Mouse (Mus musculus) heart, postnatal 0 days (tissue): ENCODE results near the gene Ptprn2. TPM values are rescaled to one million over a fixed set of nuclear protein-coding genes. Genes with fewer than 3 reads are reported as not detected.

Source experiments
- ATAC-seq: fragments of 200-750 bp; cut with Nextera tagmentation; 2 replicates; pipeline ENCODE4 v1.8.0; 2017; ENCODE audit warnings: low read depth, moderate number of reproducible peaks, moderate library complexity; ENCODE audit not compliant: insufficient read depth
- DNase-seq: peaks from one replicate; pipeline ENCODE4 v3.0.0-alpha.2; 2016; ENCODE audit warnings: low spot score
- H3K27ac ChIP-seq: fragments of 300-500 bp; sonication (generic); 2 replicates; pipeline ENCODE4 v1.5.1; 2014; ENCODE audit warnings: low read depth, mild to moderate bottlenecking
- H3K27me3 ChIP-seq: fragments of 300-500 bp; sonication (generic); 2 replicates; pipeline ENCODE4 v1.6.1; 2014; ENCODE audit warnings: low read length, mixed read lengths; ENCODE audit not compliant: control insufficient read depth, insufficient read depth
- H3K36me3 ChIP-seq: fragments of 300-500 bp; sonication (generic); replicated peaks from 2 replicates; pipeline ENCODE4 v1.6.1; 2014; ENCODE audit warnings: low read length, mixed read lengths; ENCODE audit not compliant: control insufficient read depth, insufficient read depth
- H3K4me1 ChIP-seq: fragments of 300-500 bp; sonication (generic); 2 replicates; pipeline ENCODE4 v1.6.1; 2014; ENCODE audit warnings: antibody characterized with exemption; ENCODE audit not compliant: control insufficient read depth, insufficient read depth
- H3K4me2 ChIP-seq: fragments of 300-500 bp; sonication (generic); 2 replicates; pipeline ENCODE4 v1.6.1; 2014; ENCODE audit warnings: low read depth, mild to moderate bottlenecking, low read length, moderate library complexity
- H3K4me3 ChIP-seq: fragments of 300-500 bp; sonication (generic); 2 replicates; pipeline ENCODE4 v1.5.1; 2014; ENCODE audit warnings: low read depth, low read length
- H3K9ac ChIP-seq: fragments of 300-500 bp; sonication (generic); replicated peaks from 2 replicates; pipeline ENCODE4 v1.6.1; 2014; ENCODE audit warnings: low read depth, low read length, mixed read lengths
- H3K9me3 ChIP-seq: fragments of 300-500 bp; sonication (generic); replicated peaks from 2 replicates; pipeline ENCODE4 v1.6.1; 2016; ENCODE audit warnings: low read length; ENCODE audit not compliant: control insufficient read depth
- CTCF ChIP-seq: IDR thresholded peaks from 2 replicates; pipeline ENCODE4 v1.5.1; 2016; ENCODE audit warnings: antibody characterized with exemption, control low read depth, low read depth
- EP300 ChIP-seq: IDR thresholded peaks from 2 replicates; pipeline ENCODE4 v1.6.1; 2016; ENCODE audit warnings: antibody characterized with exemption, low read depth
- WGBS: fragments of 180-500 bp; shearing (Covaris S2); extraction: QIAGEN DNeasy Blood & Tissue Kit; methylation state at CpG from one replicate; pipeline ENCODE4 v1.1.7; 2014; 5-methylcytosine and 5-hydroxymethylcytosine counted together
- polyA plus RNA-seq: library from polyadenylated mRNA; unstranded; fragments of >200 nt; fragmentation: Nextera tagmentation; extraction: Ambion mirVana; gene quantifications from 2 replicates; pipeline ENCODE4 v1.2.1, GENCODE M21; 2015
- total RNA-seq: library from RNA; depleted of rRNA; stranded (reverse); fragments of >200 nt; gene quantifications from 2 replicates; pipeline ENCODE4 v1.2.3, GENCODE M21; 2014; ENCODE audit warnings: low replicate concordance

Gene Ptprn2
- total and polyA plus RNA-seq, 2 experiments from 2014 or later = not detected

DNA sequence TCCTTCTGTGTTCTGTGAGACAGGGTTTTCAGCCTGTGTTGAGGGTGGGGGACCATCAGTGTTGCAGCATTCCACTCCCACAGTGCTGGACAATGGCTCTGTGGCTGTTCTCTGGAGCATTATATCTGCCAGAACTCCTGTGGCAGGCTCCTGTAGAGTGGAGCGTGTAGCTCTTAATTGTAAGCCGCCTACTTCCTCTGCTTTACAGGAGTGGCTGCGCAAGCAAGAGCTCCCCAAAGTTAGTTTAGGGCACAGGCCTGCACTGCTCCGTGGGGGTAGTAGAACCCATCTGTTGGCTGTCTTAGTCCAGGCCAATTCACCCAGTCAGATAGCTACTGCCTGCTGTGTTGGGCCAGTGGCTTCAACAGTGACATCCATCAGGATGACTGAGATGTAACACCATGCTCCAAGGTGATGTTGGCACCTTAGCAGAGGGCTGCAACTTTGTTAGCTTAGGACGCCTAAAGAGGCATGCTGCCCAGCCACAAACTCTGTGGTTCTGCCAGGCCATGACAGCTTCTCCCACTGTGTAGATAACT lies 651.0 kb downstream of the Ptprn2 start:
- ATAC-seq (no peak), DNase-seq (no peak)
- WGBS = 73% methylated on average over 5 of the region's 5 CpGs
- no peak overlapping the region for H3K9ac ChIP-seq
- no peak for TF ChIP-seq CTCF
- TF ChIP-seq EP300 = no peak
- H3K36me3 ChIP-seq = no peaks in the 10 kb centered on the region
- no peaks in the 10 kb centered on the region for H3K9me3 ChIP-seq
- H3K4me2 ChIP-seq = no peak overlapping the region
- H3K27ac ChIP-seq = no peak overlapping the region
- H3K27me3 ChIP-seq = no peaks in the 10 kb centered on the region
- no peak overlapping the region for H3K4me3 ChIP-seq
- 0 out of 2 replicates have a peak, but pooled peaks cover 4% of the 10 kb centered on the region for H3K4me1 ChIP-seq

DNA sequence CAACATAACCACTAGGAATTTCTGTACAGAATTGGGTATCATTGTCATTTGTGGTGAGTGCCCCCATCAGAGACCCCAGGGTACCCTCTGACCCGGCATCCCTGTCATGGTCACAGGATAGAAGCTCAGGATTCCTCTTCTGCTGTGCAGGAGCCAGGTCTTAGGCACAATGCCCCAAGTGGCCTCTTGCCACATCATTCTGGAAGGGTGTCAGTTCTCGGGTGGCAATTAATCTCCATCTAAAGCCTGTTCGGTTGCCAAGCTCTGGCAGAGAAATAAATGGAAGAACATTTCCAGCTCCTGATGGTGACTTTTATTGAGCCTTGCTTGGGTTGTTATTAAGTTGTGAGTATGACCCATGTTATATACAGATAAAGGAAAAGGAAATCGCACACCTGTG lies 655.4 kb downstream of the Ptprn2 start:
- TF ChIP-seq CTCF = no peak
- no peak for TF ChIP-seq EP300
- ATAC-seq (no peak), DNase-seq (no peak)
- 0 out of 2 replicates have a peak, but pooled peaks cover 4% of the 10 kb centered on the region for H3K4me1 ChIP-seq
- no peaks in the 10 kb centered on the region; the same call in 1 of the 2 replicates for H3K27me3 ChIP-seq
- no peak overlapping the region for H3K4me3 ChIP-seq
- no peaks in the 10 kb centered on the region for H3K36me3 ChIP-seq
- H3K4me2 ChIP-seq = no peak overlapping the region
- no peaks in the 10 kb centered on the region for H3K9me3 ChIP-seq
- no peak overlapping the region for H3K27ac ChIP-seq
- WGBS = 62% methylated on average over 4 of the region's 4 CpGs
- H3K9ac ChIP-seq = no peak overlapping the region

DNA sequence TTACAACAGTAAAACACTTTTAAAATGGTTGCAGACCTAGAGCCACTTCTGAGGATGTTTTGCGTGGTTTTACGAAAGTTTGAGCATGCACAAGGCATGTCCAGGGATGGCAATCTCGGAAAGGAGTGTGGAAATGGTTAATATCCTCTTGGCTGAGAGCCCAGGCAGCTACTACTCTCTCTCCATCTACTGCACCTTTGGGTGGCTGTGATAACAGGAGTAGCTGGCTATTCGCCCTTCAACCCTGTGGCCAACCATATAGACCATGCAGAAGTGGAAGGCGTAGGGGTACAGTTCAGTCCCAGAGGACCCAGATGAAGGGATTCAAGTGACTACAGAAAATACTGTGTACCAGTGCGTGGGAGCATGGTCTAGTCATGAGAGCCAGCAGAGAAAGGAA lies 655.9 kb downstream of the Ptprn2 start:
- TF ChIP-seq EP300 = no peak
- TF ChIP-seq CTCF = no peak
- no peak overlapping the region for H3K4me3 ChIP-seq
- no peak for ATAC-seq

DNA sequence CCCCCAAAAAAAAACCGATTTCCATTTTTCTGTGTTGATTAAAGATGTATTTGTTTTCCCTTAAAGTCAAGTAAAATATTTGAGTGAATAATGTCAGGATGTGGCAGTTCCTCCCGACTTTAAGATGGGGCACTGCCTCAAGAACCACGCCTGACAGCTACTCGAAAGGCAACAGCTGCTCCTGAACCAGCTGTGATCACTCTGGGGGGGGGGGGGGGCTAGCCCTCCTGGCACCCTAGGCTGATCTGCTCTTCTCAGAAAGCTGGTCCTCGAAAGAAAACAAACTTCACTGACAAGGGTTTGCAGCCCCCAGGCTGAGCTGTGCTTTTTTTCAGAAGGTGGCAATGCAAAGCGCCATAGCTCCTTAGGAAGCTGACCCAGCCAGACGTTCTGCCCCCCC lies 663.7 kb downstream of the Ptprn2 start:
- H3K4me2 ChIP-seq = no peak overlapping the region
- DNase-seq (no peak), ATAC-seq (no peak)
- no peaks in the 10 kb centered on the region for H3K4me1 ChIP-seq
- H3K27ac ChIP-seq = no peak overlapping the region
- H3K4me3 ChIP-seq = no peak overlapping the region
- TF ChIP-seq EP300 = no peak
- no peak for TF ChIP-seq CTCF
- 31% methylated on average over 7 of the region's 7 CpGs for WGBS
- H3K9ac ChIP-seq = no peak overlapping the region
- no peaks in the 10 kb centered on the region for H3K36me3 ChIP-seq
- H3K9me3 ChIP-seq = no peaks in the 10 kb centered on the region
- peaks cover 59% of the 10 kb centered on the region for H3K27me3 ChIP-seq

More for the DNA sequence above, 655.9 kb downstream of the Ptprn2 start:
- Histone ChIP-seq H3K4me2 (no peak overlapping the region), H3K9ac (no peak overlapping the region), H3K27ac (no peak overlapping the region), H3K9me3 (no peaks in the 10 kb centered on the region), H3K36me3 (no peaks in the 10 kb centered on the region), H3K27me3 (no peaks in the 10 kb centered on the region; the same call in 1 of the 2 replicates), H3K4me1 (0 out of 2 replicates have a peak, but pooled peaks cover 4% of the 10 kb centered on the region)
- WGBS = 50% methylated on average over 6 of the region's 6 CpGs
- no peak for DNase-seq

DNA sequence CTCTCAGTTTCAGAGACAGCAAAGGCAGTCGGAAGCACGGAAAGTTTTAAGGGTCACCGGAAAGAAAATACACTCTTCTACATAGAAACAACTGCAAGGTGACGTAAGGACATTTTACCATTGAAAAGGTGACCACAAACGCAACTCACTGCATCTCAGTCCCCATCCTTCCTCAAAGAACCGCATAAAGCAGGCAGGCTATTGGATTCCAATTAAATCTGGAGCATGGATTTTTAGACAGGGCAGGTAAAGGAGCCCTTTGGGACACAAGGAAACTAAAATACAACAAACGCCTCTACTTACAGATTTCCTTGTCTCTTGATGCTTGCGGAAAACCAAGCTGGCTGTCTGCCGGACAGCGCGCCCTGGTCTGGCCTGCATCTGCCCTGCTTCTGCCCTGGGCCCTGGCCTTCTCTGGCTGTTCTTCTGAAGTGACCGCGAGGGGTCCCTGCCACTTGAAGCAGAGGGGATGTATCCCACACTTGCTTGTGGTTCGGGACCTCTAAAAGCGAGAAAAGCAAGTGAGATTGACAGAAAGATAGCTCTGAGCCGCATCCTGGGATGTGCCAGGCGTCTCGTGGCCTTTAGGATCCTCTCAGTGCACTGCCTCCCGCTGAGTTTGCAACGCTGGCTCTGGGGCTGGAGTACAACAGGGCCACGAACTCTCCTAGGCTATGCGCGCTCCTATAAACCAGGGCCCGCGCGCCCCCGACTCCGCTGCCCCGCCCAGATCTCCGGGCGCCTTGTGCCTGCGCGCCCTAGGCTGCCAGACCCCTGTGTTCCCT lies 665.3 kb downstream of the Ptprn2 start:
- Histone ChIP-seq H3K9me3 (no peaks in the 10 kb centered on the region), H3K4me2 (no peak overlapping the region), H3K27me3 (peaks cover 76% of the 10 kb centered on the region), H3K27ac (no peak overlapping the region), H3K9ac (no peak overlapping the region), H3K36me3 (no peaks in the 10 kb centered on the region), H3K4me3 (no peak overlapping the region), H3K4me1 (no peaks in the 10 kb centered on the region)
- WGBS = 17% methylated on average over 33 of the region's 33 CpGs
- ATAC-seq (no peak), DNase-seq (no peak)
- TF ChIP-seq EP300 (no peak), CTCF (no peak)
